Mouse (Mus musculus) limb, embryonic 15.5 days (tissue): ENCODE measurements around the gene Rad21l. TPM values are rescaled to one million over a fixed set of nuclear protein-coding genes. Genes with fewer than 3 reads are reported as not detected.
"Not testable (repeated sequence)": the region's sequence is repeated elsewhere in the genome, so short reads cannot be mapped to it uniquely, and the experiment has no call there.

ENCODE experiments used
- ATAC-seq: fragments of 200-750 bp; cut with Nextera tagmentation; 2 replicates; pipeline ENCODE4 v1.8.0; 2017; ENCODE audit warnings: low read depth, moderate TSS enrichment; ENCODE audit not compliant: insufficient number of reproducible peaks, low FRiP score, low TSS enrichment
- H3K27ac ChIP-seq: fragments of 300-500 bp; sonication (generic); 2 replicates; pipeline ENCODE4 v1.5.1; 2015; ENCODE audit warnings: moderate library complexity, mild to moderate bottlenecking, inconsistent platforms
- H3K27me3 ChIP-seq: fragments of 300-500 bp; sonication (generic); 2 replicates; pipeline ENCODE4 v1.6.1; 2015; ENCODE audit warnings: inconsistent platforms
- H3K36me3 ChIP-seq: fragments of 300-500 bp; sonication (generic); 2 replicates; pipeline ENCODE4 v1.6.1; 2015; ENCODE audit warnings: inconsistent platforms
- H3K4me1 ChIP-seq: fragments of 300-500 bp; sonication (generic); 2 replicates; pipeline ENCODE4 v1.6.1; 2015; ENCODE audit warnings: inconsistent platforms
- H3K4me2 ChIP-seq: fragments of 300-500 bp; sonication (generic); 2 replicates; pipeline ENCODE4 v1.6.1; 2015; ENCODE audit warnings: mild to moderate bottlenecking, inconsistent platforms
- H3K4me3 ChIP-seq: fragments of 300-500 bp; sonication (generic); 2 replicates; pipeline ENCODE4 v1.5.1; 2015; ENCODE audit warnings: mild to moderate bottlenecking, inconsistent platforms
- H3K9ac ChIP-seq: fragments of 300-500 bp; sonication (generic); 2 replicates; pipeline ENCODE4 v1.6.1; 2015; ENCODE audit warnings: inconsistent platforms
- H3K9me3 ChIP-seq: fragments of 300-500 bp; sonication (generic); 2 replicates; pipeline ENCODE4 v1.6.1; 2016; ENCODE audit warnings: inconsistent platforms
- WGBS: fragments of 180-500 bp; shearing (Covaris S2); methylation state at CpG from one replicate; pipeline ENCODE4 v1.1.7; 2015; 5-methylcytosine and 5-hydroxymethylcytosine counted together
- polyA plus RNA-seq: library from polyadenylated mRNA; unstranded; fragments of >200 nt; fragmentation: Nextera tagmentation; extraction: Ambion mirVana; gene quantifications from 2 replicates; pipeline ENCODE4 v1.2.1, GENCODE M21; 2015

Rad21l gene
- polyA plus RNA-seq, 1 experiment from 2014 or later = not detected

DNA sequence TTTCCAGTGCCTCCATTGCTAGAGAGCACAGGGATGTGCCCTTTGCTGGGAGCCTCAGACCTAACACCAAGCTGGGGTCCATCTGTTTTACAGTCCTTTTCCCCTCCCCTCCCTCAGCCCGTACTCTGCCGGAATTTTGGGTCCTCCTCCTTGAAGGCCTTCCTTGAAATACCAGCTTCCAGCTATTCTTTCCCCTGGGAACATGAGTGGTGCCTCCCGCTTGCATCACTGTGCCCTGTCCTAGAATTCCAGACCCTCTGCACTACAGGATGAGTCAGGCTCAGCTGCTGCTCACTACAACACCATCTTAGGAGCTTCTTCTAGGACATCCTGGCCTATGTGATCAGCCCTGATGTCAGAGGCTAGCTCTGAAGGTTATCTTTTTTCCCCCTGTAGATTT, 44.6 kb downstream of the Rad21l start:
- WGBS = 38% methylated on average over 3 of the region's 3 CpGs
- no peak for ATAC-seq
- H3K27ac ChIP-seq = no peak overlapping the region
- H3K4me2 ChIP-seq = no peak overlapping the region
- no peak overlapping the region for H3K9ac ChIP-seq
- H3K4me3 ChIP-seq = no peak overlapping the region
- no peaks in the 10 kb centered on the region for H3K27me3 ChIP-seq
- no peaks in the 10 kb centered on the region for H3K9me3 ChIP-seq
- H3K4me1 ChIP-seq = no peaks in the 10 kb centered on the region
- H3K36me3 ChIP-seq = no peaks in the 10 kb centered on the region

- ATAC-seq = no peak
- no peak overlapping the region for H3K27ac ChIP-seq
- no peak overlapping the region for H3K4me2 ChIP-seq
- no peaks in the 10 kb centered on the region for H3K9me3 ChIP-seq
- H3K4me3 ChIP-seq = no peak overlapping the region
- 71% methylated on average over 6 of the region's 6 CpGs for WGBS
- H3K27me3 ChIP-seq = no peaks in the 10 kb centered on the region
- H3K36me3 ChIP-seq = no peaks in the 10 kb centered on the region
- H3K9ac ChIP-seq = no peak overlapping the region
- H3K4me1 ChIP-seq = no peaks in the 10 kb centered on the region
Measured at GRCm38 (mm10) chr2:151616551-151617329, 51.6 kb downstream of the Rad21l start.

DNA sequence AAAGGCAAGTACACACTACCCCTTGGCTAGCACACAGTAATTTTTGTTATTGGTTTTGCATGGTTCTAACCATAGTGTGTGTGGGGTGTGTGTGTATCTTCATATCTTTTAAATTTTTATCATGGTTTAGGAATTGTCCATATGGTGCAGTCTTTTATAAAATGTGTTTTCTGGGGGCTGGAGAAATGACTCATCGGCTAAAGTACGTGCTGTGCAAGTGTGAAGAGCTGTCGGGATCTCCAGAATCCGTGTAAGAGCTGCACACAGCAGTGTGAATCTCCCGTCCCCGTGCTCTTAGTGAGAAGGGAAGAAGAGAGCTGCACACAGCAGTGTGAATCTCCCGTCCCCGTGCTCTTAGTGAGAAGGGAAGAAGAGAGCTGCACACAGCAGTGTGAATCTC, 52.6 kb downstream of the Rad21l start:
- H3K4me1 ChIP-seq, H3K4me3 ChIP-seq, ATAC-seq, H3K4me2 ChIP-seq, H3K27me3 ChIP-seq, H3K9ac ChIP-seq, H3K36me3 ChIP-seq, H3K27ac ChIP-seq, H3K9me3 ChIP-seq: not testable (repeated sequence)
- 78% methylated on average over 7 of the region's 8 CpGs for WGBS

DNA sequence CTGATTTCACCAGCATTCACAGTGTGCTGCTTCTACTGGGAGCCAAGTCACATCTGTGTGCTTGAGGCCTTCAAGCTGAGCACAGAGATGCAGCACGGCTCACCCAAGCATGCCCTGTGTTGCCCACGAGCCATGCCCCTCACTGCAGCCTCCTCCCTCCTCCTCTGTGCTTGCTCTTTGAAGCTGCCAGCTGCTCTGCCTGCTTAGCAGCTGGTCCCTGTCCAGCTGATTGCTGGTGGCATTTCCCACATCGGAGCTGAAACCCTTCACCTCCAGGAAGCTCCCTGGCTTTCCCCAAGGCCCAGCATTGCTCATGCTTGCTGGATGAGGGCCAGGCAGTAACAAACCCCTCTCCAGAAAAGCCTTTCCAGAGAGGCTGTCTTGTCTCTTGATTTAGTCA, 58.4 kb downstream of the Rad21l start:
- Histone ChIP-seq H3K27ac (no peak overlapping the region), H3K9me3 (no peaks in the 10 kb centered on the region), H3K9ac (no peak overlapping the region), H3K27me3 (no peaks in the 10 kb centered on the region), H3K4me2 (no peak overlapping the region), H3K4me3 (no peak overlapping the region), H3K36me3 (no peaks in the 10 kb centered on the region), H3K4me1 (peaks cover 10% of the 10 kb centered on the region; the same call in 1 of the 2 replicates)
- WGBS = 20% methylated on average over 3 of the region's 3 CpGs
- ATAC-seq = no peak

- Histone ChIP-seq H3K9ac (no peak overlapping the region), H3K36me3 (no peaks in the 10 kb centered on the region), H3K27ac (no peak overlapping the region), H3K4me2 (no peak overlapping the region), H3K27me3 (no peaks in the 10 kb centered on the region), H3K9me3 (no peaks in the 10 kb centered on the region), H3K4me3 (no peak overlapping the region), H3K4me1 (peaks cover 18% of the 10 kb centered on the region; the same call in 1 of the 2 replicates)
- ATAC-seq = no peak
- 75% methylated on average over 1 of the region's 1 CpGs for WGBS
Measured at GRCm38 (mm10) chr2:151608435-151608834, 59.9 kb downstream of the Rad21l start.

DNA sequence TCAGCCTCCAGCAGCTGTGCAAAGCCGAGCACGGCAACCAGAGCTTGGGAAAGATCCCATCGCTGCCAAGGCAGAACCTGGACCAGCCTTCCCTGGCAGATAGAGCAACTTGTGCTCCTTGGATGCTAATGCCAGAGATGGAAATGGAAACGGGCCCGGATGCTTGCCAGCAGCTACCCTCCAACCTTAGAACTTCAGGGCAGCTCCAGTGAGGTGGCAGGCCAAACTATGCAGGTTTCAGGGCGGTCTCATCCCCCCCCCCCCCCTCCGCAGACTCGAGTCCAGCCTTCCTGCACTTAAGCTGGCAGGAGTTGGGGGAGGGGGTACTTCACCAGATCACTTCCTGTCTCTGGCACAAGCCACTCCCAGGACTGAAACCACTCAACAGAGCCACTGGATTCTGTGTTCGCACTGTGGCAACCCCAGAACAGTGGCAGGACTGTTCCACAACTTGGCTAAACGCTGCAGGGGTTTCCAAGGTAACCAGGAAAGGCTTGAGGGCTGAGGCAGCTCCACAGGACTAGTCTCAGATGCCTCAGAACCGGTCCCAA, 62.8 kb downstream of the Rad21l start:
- H3K9me3 ChIP-seq = no peaks in the 10 kb centered on the region
- peak; percentile 75 for ATAC-seq
- peaks cover 18% of the 10 kb centered on the region; the same call in 1 of the 2 replicates for H3K4me1 ChIP-seq
- no peaks in the 10 kb centered on the region; the same call in 1 of the 2 replicates for H3K27me3 ChIP-seq
- peak overlapping the region; percentile 60 for H3K27ac ChIP-seq
- no peak overlapping the region for H3K9ac ChIP-seq
- 20% methylated on average over 11 of the region's 11 CpGs for WGBS
- 0 out of 2 replicates have a peak overlapping the region, but pooled peaks have one; percentile 4 for H3K4me3 ChIP-seq
- no peaks in the 10 kb centered on the region for H3K36me3 ChIP-seq
- peak overlapping the region; percentile 1; the same call in 1 of the 2 replicates for H3K4me2 ChIP-seq

GRCm38 (mm10) chr2:151603630-151604029, 64.7 kb downstream of the Rad21l start:
- H3K27ac ChIP-seq = no peak overlapping the region
- peaks cover 18% of the 10 kb centered on the region; the same call in 1 of the 2 replicates for H3K4me1 ChIP-seq
- WGBS = 30% methylated on average over 4 of the region's 4 CpGs
- H3K9ac ChIP-seq = no peak overlapping the region
- H3K4me2 ChIP-seq = no peak overlapping the region
- no peaks in the 10 kb centered on the region for H3K36me3 ChIP-seq
- H3K27me3 ChIP-seq = no peaks in the 10 kb centered on the region; the same call in 1 of the 2 replicates
- no peaks in the 10 kb centered on the region for H3K9me3 ChIP-seq
- ATAC-seq = no peak
- H3K4me3 ChIP-seq = no peak overlapping the region

- Histone ChIP-seq H3K27ac (no peak overlapping the region), H3K36me3 (no peaks in the 10 kb centered on the region), H3K9ac (no peak overlapping the region), H3K4me2 (no peak overlapping the region), H3K27me3 (no peaks in the 10 kb centered on the region; the same call in 1 of the 2 replicates), H3K4me3 (no peak overlapping the region), H3K9me3 (no peaks in the 10 kb centered on the region), H3K4me1 (peaks cover 18% of the 10 kb centered on the region; the same call in 1 of the 2 replicates)
- WGBS = 68% methylated on average over 4 of the region's 4 CpGs
- ATAC-seq = no peak
Measured at GRCm38 (mm10) chr2:151602106-151602505, 66.2 kb downstream of the Rad21l start.

DNA sequence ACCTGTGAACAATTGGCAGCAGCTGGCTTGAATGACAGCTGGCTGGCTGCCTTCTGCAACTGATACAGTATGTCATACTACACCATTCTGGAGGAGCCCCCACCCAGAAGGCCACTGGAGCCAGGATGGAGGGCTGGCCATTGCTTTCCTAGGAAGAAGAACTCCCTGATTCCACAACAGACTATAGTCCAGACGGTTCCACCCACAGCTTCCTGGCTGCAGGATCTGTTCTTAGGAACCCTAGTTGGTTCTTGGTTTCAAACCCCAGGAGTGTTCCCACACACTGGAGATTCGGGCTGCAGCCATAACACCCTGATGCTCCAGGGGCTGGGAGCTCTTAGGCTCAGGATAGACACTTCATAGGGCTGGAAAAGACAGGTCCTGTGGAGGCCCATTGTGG, 70.3 kb downstream of the Rad21l start:
- ATAC-seq = no peak
- Histone ChIP-seq H3K36me3 (no peaks in the 10 kb centered on the region), H3K9me3 (no peaks in the 10 kb centered on the region), H3K9ac (no peak overlapping the region), H3K4me3 (no peak overlapping the region), H3K4me2 (no peak overlapping the region), H3K4me1 (no peaks in the 10 kb centered on the region; the same call in 1 of the 2 replicates), H3K27me3 (no peaks in the 10 kb centered on the region; the same call in 1 of the 2 replicates), H3K27ac (no peak overlapping the region)
- WGBS = 60% methylated on average over 2 of the region's 2 CpGs

Other genes with a start within 250 kb of the Rad21l start
- gene 4921509C19Rik, start 192.4 kb downstream of the Rad21l start, polyA plus RNA-seq = not detected in 2 replicates
- 231 and 232 TPM in 2 replicates for gene Nsfl1c, start 174.4 kb downstream of the Rad21l start, polyA plus RNA-seq
- gene Fkbp1a, start 126.0 kb downstream of the Rad21l start, polyA plus RNA-seq = 501 and 547 TPM in 2 replicates
- gene Sdcbp2, start 95.9 kb downstream of the Rad21l start, polyA plus RNA-seq = 1.7 and 2.4 TPM in 2 replicates
- 0.68 and 1.0 TPM in 2 replicates for gene Snph, start 35.9 kb downstream of the Rad21l start, polyA plus RNA-seq
- 2.2 and 2.4 TPM in 2 replicates for gene Tmem74b, start 33.5 kb upstream of the Rad21l start, polyA plus RNA-seq
- 40.0 and 41.1 TPM in 2 replicates for gene Psmf1, start 75.7 kb upstream of the Rad21l start, polyA plus RNA-seq
- gene Rspo4, start 174.4 kb upstream of the Rad21l start, polyA plus RNA-seq = 0.73 and 0.84 TPM in 2 replicates
- gene Angpt4, start 242.7 kb upstream of the Rad21l start, polyA plus RNA-seq = 0.60 and 0.68 TPM in 2 replicates